Mouse (Mus musculus): ENCODE results near the gene Nav1. TPM values are rescaled to one million over a fixed set of nuclear protein-coding genes. Genes with fewer than 3 reads are reported as not detected.

Nav1 gene
- polyA plus RNA-seq (2015; fragmentation: Nextera tagmentation; extraction: Ambion mirVana) = 2.7 and 3.2 TPM in 2 replicates

GRCm38 (mm10) chr1:135607019-135607418 is at the start of gene Nav1:
Gene Nav1, minus strand, starts transcription at chr1:135607295.

GRCm38 (mm10) chr1:135429901-135430668 is 177.0 kb downstream of the Nav1 start, which contains the start of gene Ipo9:
Gene Ipo9, minus strand, starts transcription at chr1:135430499.

Other genes with a start within 250 kb of the Nav1 start
- gene Shisa4, start 232.1 kb downstream of the Nav1 start, polyA plus RNA-seq (2015; fragmentation: Nextera tagmentation; extraction: Ambion mirVana) = 6.0 and 8.9 TPM in 2 replicates
- 30.0 and 31.7 TPM in 2 replicates for gene Ipo9, start 176.8 kb downstream of the Nav1 start, polyA plus RNA-seq (2015; fragmentation: Nextera tagmentation; extraction: Ambion mirVana)
- 127 and 129 TPM in 2 replicates for gene Csrp1, start 112.8 kb upstream of the Nav1 start, polyA plus RNA-seq (2015; fragmentation: Nextera tagmentation; extraction: Ambion mirVana)
- gene Phlda3, start 158.8 kb upstream of the Nav1 start, polyA plus RNA-seq (2015; fragmentation: Nextera tagmentation; extraction: Ambion mirVana) = 21.4 and 30.0 TPM in 2 replicates
- 2.7 TPM in 2 replicates for gene Tnni1, start 172.1 kb upstream of the Nav1 start, polyA plus RNA-seq (2015; fragmentation: Nextera tagmentation; extraction: Ambion mirVana)
- gene Lad1, start 211.3 kb upstream of the Nav1 start, polyA plus RNA-seq (2015; fragmentation: Nextera tagmentation; extraction: Ambion mirVana) = 1.4 and 2.0 TPM in 2 replicates
- 2.2 and 3.0 TPM in 2 replicates for gene Tnnt2, start 229.1 kb upstream of the Nav1 start, polyA plus RNA-seq (2015; fragmentation: Nextera tagmentation; extraction: Ambion mirVana)